Comparison of ENCODE assay signal across 19 mouse cellular contexts in genomic region chr4:151938089-151938488, GRCm38 (mm10). TPM values are rescaled to one million over a fixed set of nuclear protein-coding genes. Genes with fewer than 3 reads are reported as not detected.
DNase-seq lines count a peak whose midpoint lies in the region; ATAC-seq and TF ChIP-seq lines count a peak whose summit lies in the region.
"Had no signal": no experiment of that assay in that cellular context is flagged by ENCODE, and none has a peak within 500 bp of the region (broad histone marks: within the 10 kb centered on the region; RNA-seq: fewer than 3 reads in every experiment).

No protein-coding gene starts in this region.

- TF ChIP-seq CTCF in stomach, postnatal 0 days (IDR thresholded peaks at IDR 0.05; ENCODE audit: low read depth), result no peak

- TF ChIP-seq EP300 in stomach, postnatal 0 days (optimal IDR thresholded peaks at IDR 0.05), result no peak

- H3K9me3 ChIP-seq in liver, embryonic 12.5 days (replicated peaks), result no peaks in the 10 kb centered on the region
- H3K9me3 ChIP-seq in liver, embryonic 11.5 days (ENCODE audit: control insufficient read depth, low read length), result no peaks in the 10 kb centered on the region
- H3K9me3 ChIP-seq in liver, embryonic 13.5 days (replicated peaks), result no peaks in the 10 kb centered on the region
- no peaks in the 10 kb centered on the region for H3K9me3 ChIP-seq in stomach, postnatal 0 days (ENCODE audit: control insufficient read depth, low read length)
- H3K9me3 ChIP-seq: forebrain, embryonic 10.5 days; forebrain, embryonic 13.5 days; hindbrain, embryonic 12.5 days had no signal

- H3K4me2 ChIP-seq in liver, embryonic 12.5 days, result no peak overlapping the region
- no peak overlapping the region for H3K4me2 ChIP-seq in liver, embryonic 11.5 days
- H3K4me2 ChIP-seq in liver, embryonic 13.5 days, result no peak overlapping the region
- no peak overlapping the region for H3K4me2 ChIP-seq in stomach, postnatal 0 days (replicated peaks; ENCODE audit: low read depth)
- H3K4me2 ChIP-seq: forebrain, embryonic 13.5 days; heart, embryonic 11.5 days; hindbrain, embryonic 12.5 days had no signal

- H3K36me3 ChIP-seq in liver, embryonic 12.5 days, result peaks cover 56% of the 10 kb centered on the region
- H3K36me3 ChIP-seq in liver, embryonic 11.5 days (ENCODE audit: control insufficient read depth, insufficient read depth, low read length), result peaks cover 6% of the 10 kb centered on the region; the same call in 1 of the 2 replicates
- H3K36me3 ChIP-seq in liver, embryonic 13.5 days, result peaks cover 25% of the 10 kb centered on the region
- H3K36me3 ChIP-seq in stomach, postnatal 0 days (ENCODE audit: control insufficient read depth, insufficient read depth, low read length), result no peaks in the 10 kb centered on the region

- DNase-seq in liver, embryonic 11.5 days (ENCODE audit: low spot score), result no peak
- no peak for DNase-seq in liver, embryonic 13.5 days
- no peak for DNase-seq in stomach, postnatal 0 days (ENCODE audit: low spot score)
- no peak for DNase-seq in cerebellum, adult 11-12 months
- DNase-seq in gastrocnemius, adult 8-10 months (ENCODE audit: low spot score in 2 of 2), result no peak
- DNase-seq: adrenal gland, adult 8-10 months; cerebellum, adult 18-20 months; cerebellum, adult 9-10 months; gastrocnemius, postnatal 14 days; heart, adult 11 months had no signal

- H3K4me3 ChIP-seq in liver, embryonic 12.5 days, result no peak overlapping the region
- no peak overlapping the region for H3K4me3 ChIP-seq in liver, embryonic 11.5 days (ENCODE audit: low read depth, low read length)
- no peak overlapping the region for H3K4me3 ChIP-seq in liver, embryonic 13.5 days (replicated peaks)
- no peak overlapping the region for H3K4me3 ChIP-seq in stomach, postnatal 0 days (ENCODE audit: low read depth, low read length)
- H3K4me3 ChIP-seq: forebrain, embryonic 10.5 days; forebrain, embryonic 13.5 days; hindbrain, embryonic 12.5 days had no signal

- H3K27ac ChIP-seq in liver, embryonic 12.5 days, result peak overlapping the region; percentile 37
- H3K27ac ChIP-seq in liver, embryonic 11.5 days (ENCODE audit: low read depth, low read length), result no peak overlapping the region; the same call in 1 of the 2 replicates
- peak overlapping the region; percentile 56 for H3K27ac ChIP-seq in liver, embryonic 13.5 days
- H3K27ac ChIP-seq in stomach, postnatal 0 days (replicated peaks), result peak overlapping the region; percentile 45; the same call in 1 of the 2 replicates
- H3K27ac ChIP-seq: forebrain, embryonic 10.5 days; forebrain, embryonic 13.5 days; hindbrain, embryonic 12.5 days; hindbrain, postnatal 0 days had no signal

- no peak for ATAC-seq in liver, embryonic 12.5 days
- no peak for ATAC-seq in liver, embryonic 11.5 days (replicated peaks; ENCODE audit: low FRiP score)
- no peak for ATAC-seq in liver, embryonic 13.5 days (ENCODE audit: low read depth)
- no peak for ATAC-seq in stomach, postnatal 0 days (ENCODE audit: low FRiP score, low TSS enrichment)
- ATAC-seq: activated CD4-positive, CD25-positive, alpha-beta regulatory T cell, adult 4 months; CD4-positive, CD25-positive, alpha-beta regulatory T cell, adult 4 months; forebrain, embryonic 13.5 days; forebrain, embryonic 16.5 days; hindbrain, postnatal 0 days had no signal

- H3K9ac ChIP-seq in liver, embryonic 12.5 days, result 0 out of 2 replicates have a peak overlapping the region, but pooled peaks have one; percentile 0
- no peak overlapping the region for H3K9ac ChIP-seq in liver, embryonic 11.5 days (ENCODE audit: low read depth, low read length)
- no peak overlapping the region; the same call in 1 of the 2 replicates for H3K9ac ChIP-seq in liver, embryonic 13.5 days
- no peak overlapping the region for H3K9ac ChIP-seq in stomach, postnatal 0 days (ENCODE audit: low read length)
- H3K9ac ChIP-seq: forebrain, embryonic 13.5 days; hindbrain, embryonic 12.5 days had no signal

- H3K4me1 ChIP-seq in liver, embryonic 12.5 days, result peaks cover 77% of the 10 kb centered on the region
- peaks cover 36% of the 10 kb centered on the region for H3K4me1 ChIP-seq in liver, embryonic 11.5 days (replicated peaks; ENCODE audit: control insufficient read depth, insufficient read depth, low read length)
- H3K4me1 ChIP-seq in liver, embryonic 13.5 days (replicated peaks), result peaks cover 80% of the 10 kb centered on the region
- H3K4me1 ChIP-seq in stomach, postnatal 0 days (replicated peaks; ENCODE audit: control insufficient read depth, insufficient read depth), result no peaks in the 10 kb centered on the region

- H3K27me3 ChIP-seq in liver, embryonic 12.5 days (replicated peaks), result no peaks in the 10 kb centered on the region
- no peaks in the 10 kb centered on the region for H3K27me3 ChIP-seq in liver, embryonic 11.5 days (replicated peaks; ENCODE audit: control insufficient read depth, insufficient read depth, low read length)
- no peaks in the 10 kb centered on the region for H3K27me3 ChIP-seq in liver, embryonic 13.5 days
- no peaks in the 10 kb centered on the region for H3K27me3 ChIP-seq in stomach, postnatal 0 days (ENCODE audit: control insufficient read depth, insufficient read depth, low read length)
- H3K27me3 ChIP-seq: forebrain, embryonic 13.5 days; hindbrain, embryonic 12.5 days had no signal

- 83% methylated on average over 3 of the region's 3 CpGs for WGBS in liver, embryonic 12.5 days (ENCODE audit: insufficient replicate concordance)
- WGBS in liver, embryonic 11.5 days, result 76% methylated on average over 3 of the region's 3 CpGs
- WGBS in liver, embryonic 13.5 days (ENCODE audit: insufficient replicate concordance), result 88% methylated on average over 3 of the region's 3 CpGs
- 80% methylated on average over 3 of the region's 3 CpGs for WGBS in stomach, postnatal 0 days

RNA-seq across cellular contexts. Expression of gene Dnajc11, which starts 4.6 kb away (rescaled TPM):
- 74.4 and 85.1 TPM in 2 replicates for polyA plus RNA-seq in liver, embryonic 12.5 days (2016; fragmentation: Nextera tagmentation; extraction: Ambion mirVana)
- polyA plus RNA-seq in liver, embryonic 11.5 days (2014; fragmentation: Nextera tagmentation; extraction: Ambion mirVana), result 101 and 102 TPM in 2 replicates
- 58.3 and 66.6 TPM in 2 replicates for polyA plus RNA-seq in liver, embryonic 13.5 days (2015; fragmentation: Nextera tagmentation; extraction: Ambion mirVana)
- polyA plus RNA-seq in stomach, postnatal 0 days (2015; fragmentation: Nextera tagmentation; extraction: Ambion mirVana), result 33.0 and 34.5 TPM in 2 replicates
- total RNA-seq in gastrocnemius, adult 8-10 months (2022), result 10 to 100 TPM; 38.7 to 58.6 (median 46.5) TPM

RNA-seq across cellular contexts. Expression of gene Thap3, which starts 50.7 kb away (rescaled TPM):
- polyA plus RNA-seq in liver, embryonic 12.5 days (2016; fragmentation: Nextera tagmentation; extraction: Ambion mirVana), result 10.0 and 10.3 TPM in 2 replicates
- 14.3 and 14.5 TPM in 2 replicates for polyA plus RNA-seq in liver, embryonic 11.5 days (2014; fragmentation: Nextera tagmentation; extraction: Ambion mirVana)
- polyA plus RNA-seq in liver, embryonic 13.5 days (2015; fragmentation: Nextera tagmentation; extraction: Ambion mirVana), result 7.8 and 8.1 TPM in 2 replicates
- polyA plus RNA-seq in stomach, postnatal 0 days (2015; fragmentation: Nextera tagmentation; extraction: Ambion mirVana), result 22.2 and 23.5 TPM in 2 replicates
- total RNA-seq in gastrocnemius, adult 8-10 months (2022), result 10 to 100 TPM; 30.4 to 33.6 (median 32.1) TPM

RNA-seq across cellular contexts. Expression of gene Phf13, which starts 58.0 kb away (rescaled TPM):
- 10.4 and 11.2 TPM in 2 replicates for polyA plus RNA-seq in liver, embryonic 12.5 days (2016; fragmentation: Nextera tagmentation; extraction: Ambion mirVana)
- polyA plus RNA-seq in liver, embryonic 11.5 days (2014; fragmentation: Nextera tagmentation; extraction: Ambion mirVana), result 15.5 and 16.5 TPM in 2 replicates
- 5.4 and 6.2 TPM in 2 replicates for polyA plus RNA-seq in liver, embryonic 13.5 days (2015; fragmentation: Nextera tagmentation; extraction: Ambion mirVana)
- polyA plus RNA-seq in stomach, postnatal 0 days (2015; fragmentation: Nextera tagmentation; extraction: Ambion mirVana), result 12.4 and 12.7 TPM in 2 replicates
- 1 to 10 TPM; 3.9 to 4.8 (median 4.5) TPM for total RNA-seq in gastrocnemius, adult 8-10 months (2022)
